In the genomic region with DNA sequence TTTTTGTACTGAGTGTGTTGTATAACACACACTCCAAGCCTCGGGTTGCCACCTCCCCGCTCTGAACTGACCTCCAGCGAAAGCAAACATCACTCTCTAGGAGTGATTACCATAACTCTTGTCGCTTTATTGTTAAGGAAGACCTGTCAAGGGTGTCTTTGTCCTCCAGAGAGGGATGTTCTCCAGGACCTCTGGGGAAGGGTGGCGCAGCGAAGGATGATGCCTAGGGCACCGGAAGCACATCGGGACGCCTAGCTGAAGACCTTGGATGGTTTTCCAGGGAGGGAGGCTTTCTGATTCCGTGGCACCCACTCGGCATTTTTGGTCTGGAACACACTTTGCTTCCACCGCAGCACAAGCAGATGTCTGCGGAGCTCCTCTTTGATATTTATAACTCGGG, we compare ENCODE assay signal across 10 mouse cellular contexts. TPM values are rescaled to one million over a fixed set of nuclear protein-coding genes. Genes with fewer than 3 reads are reported as not detected.
DNase-seq lines count a peak whose midpoint lies in the region; ATAC-seq and TF ChIP-seq lines count a peak whose summit lies in the region.
"Had no signal": no experiment of that assay in that cellular context is flagged by ENCODE, and none has a peak within 500 bp of the region (broad histone marks: within the 10 kb centered on the region; RNA-seq: fewer than 3 reads in every experiment).

No protein-coding gene starts in this region.

- no peaks in the 10 kb centered on the region for H3K27me3 ChIP-seq in heart, embryonic 16.5 days (ENCODE audit: control insufficient read depth, insufficient read depth, low read length)
- peaks cover 18% of the 10 kb centered on the region; the same call in 1 of the 2 replicates for H3K27me3 ChIP-seq in midbrain, embryonic 10.5 days (ENCODE audit: low read depth, poor library complexity, severe bottlenecking)
- H3K27me3 ChIP-seq in midbrain, postnatal 0 days (ENCODE audit: insufficient read depth, low read length) = no peaks in the 10 kb centered on the region
- no peaks in the 10 kb centered on the region; the same call in 1 of the 2 replicates for H3K27me3 ChIP-seq in G1E (ENCODE audit: insufficient read depth, low read length)
- H3K27me3 ChIP-seq in limb, embryonic 13.5 days = no peaks in the 10 kb centered on the region; the same call in 1 of the 2 replicates

- no peak overlapping the region for H3K4me2 ChIP-seq in heart, embryonic 16.5 days (ENCODE audit: low read depth, low read length)
- no peak overlapping the region for H3K4me2 ChIP-seq in midbrain, postnatal 0 days (ENCODE audit: low read depth, low read length, poor library complexity, severe bottlenecking)
- H3K4me2 ChIP-seq in limb, embryonic 13.5 days (replicated peaks) = 0 out of 2 replicates have a peak overlapping the region, but pooled peaks have one; percentile 63

- 61% methylated on average over 14 of the region's 14 CpGs for WGBS in heart, embryonic 16.5 days
- 63% methylated on average over 14 of the region's 14 CpGs for WGBS in midbrain, embryonic 10.5 days
- 65% methylated on average over 14 of the region's 14 CpGs for WGBS in midbrain, postnatal 0 days
- whole genome bisulfite sequencing in limb, embryonic 13.5 days = 56% methylated on average over 14 of the region's 14 CpGs

- H3K4me3 ChIP-seq in heart, embryonic 16.5 days (ENCODE audit: low read length) = no peak overlapping the region
- no peak overlapping the region for H3K4me3 ChIP-seq in midbrain, embryonic 10.5 days
- no peak overlapping the region for H3K4me3 ChIP-seq in midbrain, postnatal 0 days (ENCODE audit: low read depth, low read length)
- peak overlapping the region; percentile 38; the same call in 1 of the 2 replicates for H3K4me3 ChIP-seq in G1E (ENCODE audit: low read depth, low read length)
- H3K4me3 ChIP-seq in limb, embryonic 13.5 days = no peak overlapping the region

- no peak for ATAC-seq in heart, embryonic 16.5 days (replicated peaks; ENCODE audit: extremely low read depth, insufficient read depth, low FRiP score)
- no peak for ATAC-seq in midbrain, postnatal 0 days (ENCODE audit: low FRiP score)
- no peak for ATAC-seq in G1E (ENCODE audit: extremely low read depth, insufficient number of reproducible peaks, low FRiP score, poor library complexity, severe bottlenecking)
- ATAC-seq in limb, embryonic 13.5 days (ENCODE audit: low FRiP score, low read depth) = no peak

- H3K27ac ChIP-seq in heart, embryonic 16.5 days (ENCODE audit: low read length) = peak overlapping the region; percentile 30; the same call in 1 of the 2 replicates
- peak overlapping the region; percentile 61; the same call in 1 of the 2 replicates for H3K27ac ChIP-seq in midbrain, embryonic 10.5 days (replicated peaks)
- no peak overlapping the region for H3K27ac ChIP-seq in midbrain, postnatal 0 days (ENCODE audit: low read depth, low read length)
- no peak overlapping the region for H3K27ac ChIP-seq in limb, embryonic 13.5 days
- H3K27ac ChIP-seq: kidney, postnatal 0 days had no signal

- no peak for DNase-seq in heart, postnatal 10 days
- no peak for DNase-seq in midbrain, embryonic 10.5 days (ENCODE audit: low spot score)
- DNase-seq in midbrain, postnatal 0 days (ENCODE audit: low spot score) = no peak
- DNase-seq in G1E (ENCODE audit: low spot score) = no peak
- no peak for DNase-seq in cerebellum, postnatal 14 days
- DNase-seq in ovary, adult 18-20 months (ENCODE audit: low spot score) = no peak
- DNase-seq: gastrocnemius, postnatal 14 days had no signal

- no peak for TF ChIP-seq CTCF in midbrain, postnatal 0 days (IDR thresholded peaks at IDR 0.05)
- no peak for TF ChIP-seq CTCF in G1E (IDR thresholded peaks at IDR 0.05; ENCODE audit: low read depth, low read length)

- intact Hi-C loops in heart, postnatal 10 days (cut with DNase I) = no loop called here

- peaks cover 20% of the 10 kb centered on the region for H3K4me1 ChIP-seq in heart, embryonic 16.5 days (ENCODE audit: control insufficient read depth, insufficient read depth, low read length)
- peaks cover 41% of the 10 kb centered on the region for H3K4me1 ChIP-seq in midbrain, embryonic 10.5 days
- no peaks in the 10 kb centered on the region for H3K4me1 ChIP-seq in midbrain, postnatal 0 days (ENCODE audit: insufficient read depth, low read length)
- H3K4me1 ChIP-seq in G1E (ENCODE audit: insufficient read depth, low read depth, low read length) = peaks cover 52% of the 10 kb centered on the region
- H3K4me1 ChIP-seq in limb, embryonic 13.5 days = peaks cover 25% of the 10 kb centered on the region

- no peaks in the 10 kb centered on the region for H3K9me3 ChIP-seq in heart, embryonic 16.5 days (replicated peaks; ENCODE audit: control insufficient read depth, low read length)
- no peaks in the 10 kb centered on the region for H3K9me3 ChIP-seq in midbrain, embryonic 10.5 days (replicated peaks)
- no peaks in the 10 kb centered on the region for H3K9me3 ChIP-seq in midbrain, postnatal 0 days (ENCODE audit: low read length)
- H3K9me3 ChIP-seq in G1E (replicated peaks) = no peaks in the 10 kb centered on the region
- peaks cover 5% of the 10 kb centered on the region; the same call in 1 of the 2 replicates for H3K9me3 ChIP-seq in limb, embryonic 13.5 days

- no peaks in the 10 kb centered on the region for H3K36me3 ChIP-seq in heart, embryonic 16.5 days (ENCODE audit: control insufficient read depth, insufficient read depth)
- H3K36me3 ChIP-seq in midbrain, embryonic 10.5 days = no peaks in the 10 kb centered on the region
- no peaks in the 10 kb centered on the region for H3K36me3 ChIP-seq in midbrain, postnatal 0 days (ENCODE audit: insufficient read depth, low read length)
- H3K36me3 ChIP-seq in G1E (replicated peaks) = no peaks in the 10 kb centered on the region
- no peaks in the 10 kb centered on the region for H3K36me3 ChIP-seq in limb, embryonic 13.5 days

- no peak overlapping the region for H3K9ac ChIP-seq in heart, embryonic 16.5 days (ENCODE audit: low read length)
- H3K9ac ChIP-seq in midbrain, postnatal 0 days (replicated peaks; ENCODE audit: low read length, poor library complexity, severe bottlenecking) = no peak overlapping the region
- no peak overlapping the region for H3K9ac ChIP-seq in limb, embryonic 13.5 days

RNA-seq across cellular contexts. Expression of gene Zfp217, which starts 59.0 kb away (rescaled TPM):
- 3.2 and 3.6 TPM in 2 replicates for polyA plus RNA-seq in heart, embryonic 16.5 days (2015; fragmentation: Nextera tagmentation; extraction: Ambion mirVana)
- 10 to 100 TPM; 14.4 to 17.7 TPM for total RNA-seq in heart, postnatal 10 days (2021)
- 2.8 and 2.9 TPM in 2 replicates for polyA plus RNA-seq in midbrain, embryonic 10.5 days (2016; fragmentation: Nextera tagmentation; extraction: Ambion mirVana)
- total RNA-seq in midbrain, postnatal 0 days (2014; rRNA removed) = 3.7 and 3.8 TPM in 2 replicates
- 0.44 and 0.49 TPM in 2 replicates for polyA plus RNA-seq in midbrain, postnatal 0 days (2015; fragmentation: Nextera tagmentation; extraction: Ambion mirVana)
- total RNA-seq in G1E (2014; fragmentation: Nextera tagmentation) (46.0 and 65.0 TPM in 2 replicates), G1E (2017) (46.1 and 46.2 TPM in 2 replicates)
- 18.7 and 22.0 TPM in 2 replicates for polyA plus RNA-seq in G1E (2012)
- 4.5 and 4.6 TPM in 2 replicates for polyA plus RNA-seq in limb, embryonic 13.5 days (2015; fragmentation: Nextera tagmentation; extraction: Ambion mirVana)

Comparison
In these comparisons a context has a peak if more than half of its experiments do, and no peak if none do; other contexts are left out.
1. H3K27ac ChIP-seq: peak in heart, embryonic 16.5 days (single experiment) and midbrain, embryonic 10.5 days (single experiment); none in midbrain, postnatal 0 days (single experiment) and limb, embryonic 13.5 days (single experiment).